Mouse (Mus musculus) MEL (cell line): Measurements from ENCODE around the gene Hrh2. TPM values are rescaled to one million over a fixed set of nuclear protein-coding genes. Genes with fewer than 3 reads are reported as not detected.

Source experiments
- DNase-seq: peaks from one replicate; pipeline ENCODE4 v3.0.0; 2011; ENCODE audit warnings: low read depth, low spot score
- H3K27ac ChIP-seq: 2 replicates; pipeline ENCODE4 v1.5.1; 2012; ENCODE audit warnings: low read depth, mild to moderate bottlenecking, control low read depth, low read length, moderate library complexity; ENCODE audit not compliant: control insufficient read depth
- H3K27me3 ChIP-seq, 2 experiments: fragments of 150-350 bp in 1 of 2; sonication (generic) in 1 of 2; 2 replicates each; pipeline ENCODE4 v1.6.1; 2012; ENCODE audit warnings: low read length in 2 of 2, mild to moderate bottlenecking in 2 of 2, improper control_type of control experiment in 1 of 2, moderate library complexity in 1 of 2; ENCODE audit not compliant: insufficient read depth in 2 of 2, control insufficient read depth in 1 of 2
- H3K36me3 ChIP-seq, 2 experiments: 2 replicates each; pipeline ENCODE4 v1.6.1; 2012 to 2014; ENCODE audit warnings: low read length in 2 of 2, improper control_type of control experiment in 1 of 2, inconsistent platforms in 1 of 2, mild to moderate bottlenecking in 1 of 2; ENCODE audit not compliant: insufficient read depth in 2 of 2, control insufficient read depth in 1 of 2
- H3K4me1 ChIP-seq, 2 experiments: fragments of 150-350 bp in 1 of 2; sonication (generic) in 1 of 2; 2 replicates each; pipeline ENCODE4 v1.6.1; 2012; ENCODE audit warnings: low read length in 2 of 2, improper control_type of control experiment in 1 of 2, mild to moderate bottlenecking in 1 of 2; ENCODE audit not compliant: insufficient read depth in 2 of 2, control insufficient read depth in 1 of 2
- H3K4me3 ChIP-seq, 2 experiments: fragments of 150-350 bp in 1 of 2; sonication (generic) in 1 of 2; 2 replicates each; pipeline ENCODE4 v1.5.1; 2012; ENCODE audit warnings: low read depth in 2 of 2, low read length in 2 of 2, mild to moderate bottlenecking in 2 of 2, moderate library complexity in 2 of 2, control low read depth in 1 of 2, improper control_type of control experiment in 1 of 2; ENCODE audit not compliant: control insufficient read depth in 1 of 2, insufficient read depth in 1 of 2
- H3K79me2 ChIP-seq: 2 replicates; pipeline ENCODE4 v1.6.1; 2012; ENCODE audit warnings: mild to moderate bottlenecking, low read length, moderate library complexity; ENCODE audit not compliant: control insufficient read depth, poor library complexity, insufficient read depth
- H3K9ac ChIP-seq: 2 replicates; pipeline ENCODE4 v1.6.1; 2012; ENCODE audit warnings: low read depth, mild to moderate bottlenecking, control low read depth, low read length, moderate library complexity; ENCODE audit not compliant: control insufficient read depth, poor library complexity, severe bottlenecking
- H3K9me3 ChIP-seq: fragments of 150-350 bp; sonication (generic); replicated peaks from 2 replicates; pipeline ENCODE4 v1.6.1; 2012; ENCODE audit warnings: mild to moderate bottlenecking, low read length, improper control_type of control experiment, moderate library complexity; ENCODE audit not compliant: insufficient read depth
- BHLHE40 ChIP-seq: IDR thresholded peaks from 2 replicates; pipeline ENCODE4 v1.6.1; 2012; ENCODE audit warnings: low read depth, mild to moderate bottlenecking, inconsistent platforms, low read length, improper control_type of control experiment, borderline replicate concordance
- CHD2 ChIP-seq: IDR thresholded peaks from 2 replicates; pipeline ENCODE4 v1.6.1; 2011; ENCODE audit warnings: low read length, improper control_type of control experiment
- CTCF ChIP-seq, 3 experiments: IDR thresholded peaks in 2 of 3; conservative IDR thresholded peaks in 1 of 3; 2 replicates each; pipeline ENCODE4 v1.5.1; 2011 to 2012; ENCODE audit warnings: low read length in 3 of 3, low read depth in 2 of 3, mild to moderate bottlenecking in 2 of 3, improper control_type of control experiment in 1 of 3, inconsistent platforms in 1 of 3, mixed read lengths in 1 of 3, moderate library complexity in 1 of 3; ENCODE audit not compliant: control insufficient read depth in 1 of 3, insufficient read depth in 1 of 3, poor library complexity in 1 of 3, severe bottlenecking in 1 of 3
- EP300 ChIP-seq, 2 experiments: IDR thresholded peaks; 2 replicates each; pipeline ENCODE4 v1.6.1; 2011; ENCODE audit warnings: improper control_type of control experiment in 2 of 2, low read length in 2 of 2, low read depth in 1 of 2, mild to moderate bottlenecking in 1 of 2
- ETS1 ChIP-seq: IDR thresholded peaks from 2 replicates; pipeline ENCODE4 v1.6.1; 2012; ENCODE audit warnings: low read depth, mild to moderate bottlenecking, inconsistent platforms, low read length, improper control_type of control experiment, moderate library complexity
- GATA1 ChIP-seq: IDR thresholded peaks from 2 replicates; pipeline ENCODE4 v1.6.1; 2011; ENCODE audit warnings: low read depth, low read length, improper control_type of control experiment
- HCFC1 ChIP-seq: IDR thresholded peaks from 2 replicates; pipeline ENCODE4 v1.6.1; 2012; ENCODE audit warnings: low read depth, mild to moderate bottlenecking, inconsistent platforms, low read length, improper control_type of control experiment, moderate library complexity
- KAT2A ChIP-seq: conservative IDR thresholded peaks from 2 replicates; pipeline ENCODE4 v1.6.1; 2012; ENCODE audit warnings: low read depth, low read length, improper control_type of control experiment, inconsistent platforms
- MAX ChIP-seq: IDR thresholded peaks from 2 replicates; pipeline ENCODE4 v1.6.1; 2011; ENCODE audit warnings: low read length, improper control_type of control experiment
- MAZ ChIP-seq: IDR thresholded peaks from 2 replicates; pipeline ENCODE4 v1.6.1; 2012; ENCODE audit warnings: low read depth, mild to moderate bottlenecking, inconsistent platforms, low read length, improper control_type of control experiment
- MEF2A ChIP-seq: IDR thresholded peaks from 2 replicates; pipeline ENCODE4 v1.6.1; 2014; ENCODE audit warnings: low read depth, mild to moderate bottlenecking, inconsistent platforms, low read length, improper control_type of control experiment; ENCODE audit not compliant: poor library complexity, insufficient replicate concordance, severe bottlenecking; ENCODE audit errors: extremely low read depth
- MXI1 ChIP-seq: IDR thresholded peaks from 2 replicates; pipeline ENCODE4 v1.6.1; 2011; ENCODE audit warnings: mild to moderate bottlenecking, low read depth, low read length, improper control_type of control experiment
- MYB ChIP-seq: IDR thresholded peaks from 2 replicates; pipeline ENCODE4 v1.6.1; 2011; ENCODE audit warnings: mild to moderate bottlenecking, low read depth, low read length, improper control_type of control experiment
- MYC ChIP-seq: IDR thresholded peaks from 2 replicates; pipeline ENCODE4 v1.6.1; 2011; ENCODE audit warnings: low read depth, mild to moderate bottlenecking, low read length, improper control_type of control experiment, moderate library complexity
- NRF1 ChIP-seq: IDR thresholded peaks from 2 replicates; pipeline ENCODE4 v1.6.1; 2014; ENCODE audit warnings: low read depth, mild to moderate bottlenecking, inconsistent platforms, low read length, improper control_type of control experiment, moderate library complexity; ENCODE audit not compliant: poor library complexity, insufficient read depth, severe bottlenecking
- POLR2A ChIP-seq, 2 experiments: IDR thresholded peaks; 2 replicates each; pipeline ENCODE4 v1.6.1; 2011 to 2012; ENCODE audit warnings: low read length in 2 of 2, mild to moderate bottlenecking in 2 of 2, control low read depth in 1 of 2, improper control_type of control experiment in 1 of 2, low read depth in 1 of 2, moderate library complexity in 1 of 2; ENCODE audit not compliant: control insufficient read depth in 1 of 2, insufficient read depth in 1 of 2, poor library complexity in 1 of 2
- POLR2AphosphoS2 ChIP-seq: IDR thresholded peaks from 2 replicates; pipeline ENCODE4 v1.6.1; 2011; ENCODE audit warnings: low read length, improper control_type of control experiment
- POLR2AphosphoS5 ChIP-seq: IDR thresholded peaks from 2 replicates; pipeline ENCODE4 v1.6.1; 2012; ENCODE audit warnings: low read depth, borderline replicate concordance, mild to moderate bottlenecking, inconsistent platforms, low read length, moderate library complexity, mixed read lengths
- RAD21 ChIP-seq: IDR thresholded peaks from 2 replicates; pipeline ENCODE4 v1.6.1; 2011; ENCODE audit warnings: mild to moderate bottlenecking, low read depth, low read length, improper control_type of control experiment
- SMC3 ChIP-seq: IDR thresholded peaks from 2 replicates; pipeline ENCODE4 v1.6.1; 2011; ENCODE audit warnings: low read depth, low read length, improper control_type of control experiment
- TAL1 ChIP-seq: IDR thresholded peaks from 2 replicates; pipeline ENCODE4 v1.6.1; 2012; ENCODE audit warnings: mild to moderate bottlenecking, inconsistent platforms, low read length, moderate library complexity, mixed read lengths
- TBP ChIP-seq: IDR thresholded peaks from 2 replicates; pipeline ENCODE4 v1.8.0; 2011; ENCODE audit warnings: low read depth, low read length, improper control_type of control experiment
- USF1 ChIP-seq: IDR thresholded peaks from 2 replicates; pipeline ENCODE4 v1.6.1; 2014; ENCODE audit warnings: low read depth, mild to moderate bottlenecking, inconsistent platforms, low read length, improper control_type of control experiment, moderate library complexity
- ZC3H11A ChIP-seq: IDR thresholded peaks from 2 replicates; pipeline ENCODE4 v1.6.1; 2012; ENCODE audit warnings: low read depth, mild to moderate bottlenecking, inconsistent platforms, low read length, improper control_type of control experiment
- ZKSCAN1 ChIP-seq: IDR thresholded peaks from 2 replicates; pipeline ENCODE4 v1.6.1; 2012; ENCODE audit warnings: low read depth, mild to moderate bottlenecking, inconsistent platforms, low read length, improper control_type of control experiment, moderate library complexity
- ZMIZ1 ChIP-seq: IDR thresholded peaks from 2 replicates; pipeline ENCODE4 v1.6.1; 2012; ENCODE audit warnings: low read depth, mild to moderate bottlenecking, inconsistent platforms, low read length, improper control_type of control experiment, moderate library complexity
- ZNF384 ChIP-seq: IDR thresholded peaks from 2 replicates; pipeline ENCODE4 v1.6.1; 2012; ENCODE audit warnings: low read depth, mild to moderate bottlenecking, inconsistent platforms, low read length, improper control_type of control experiment
- polyA plus RNA-seq, 2 experiments: library from polyadenylated mRNA; stranded (reverse) in 1 of 2; unstranded in 1 of 2; fragments of >175 nt in 1 of 2; fragments of >200 nt in 1 of 2; gene quantifications; 2 replicates each; pipeline versions ENCODE4 v1.2.1 to v1.2.4; 2012; ENCODE audit warnings: low replicate concordance in 2 of 2, low read depth in 1 of 2; ENCODE audit not compliant: insufficient read length in 2 of 2, insufficient read depth in 1 of 2, missing spikeins in 1 of 2
- total RNA-seq: library from RNA; depleted of rRNA; stranded (reverse); fragments of 300-350 nt; gene quantifications from 2 replicates; pipeline ENCODE4 v1.2.3, GENCODE M21; 2012

Gene Hrh2
- total and polyA plus RNA-seq, 3 experiments: 0.07 TPM; not detected in 2

DNA sequence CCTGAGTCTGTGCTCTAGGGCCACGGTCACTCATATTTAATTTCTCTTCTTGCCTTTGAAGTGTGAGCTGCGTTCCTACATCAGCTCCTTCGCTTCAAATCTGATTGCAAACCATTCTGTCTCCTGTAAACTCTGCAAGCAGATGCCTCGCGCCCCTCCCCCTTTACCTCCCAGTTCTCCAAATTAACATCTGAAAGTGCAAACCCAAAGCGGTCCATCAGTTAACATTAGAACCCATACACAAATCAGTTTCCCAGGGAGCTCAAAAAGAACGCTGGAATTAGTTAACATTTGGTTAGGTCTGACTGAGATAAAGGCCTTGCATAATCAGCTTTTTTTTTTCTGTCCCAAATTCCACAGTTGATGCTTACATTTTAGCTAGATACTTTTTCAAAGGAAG is 32.7 kb upstream of the Hrh2 start:
- no peak for TF ChIP-seq MAZ

DNA sequence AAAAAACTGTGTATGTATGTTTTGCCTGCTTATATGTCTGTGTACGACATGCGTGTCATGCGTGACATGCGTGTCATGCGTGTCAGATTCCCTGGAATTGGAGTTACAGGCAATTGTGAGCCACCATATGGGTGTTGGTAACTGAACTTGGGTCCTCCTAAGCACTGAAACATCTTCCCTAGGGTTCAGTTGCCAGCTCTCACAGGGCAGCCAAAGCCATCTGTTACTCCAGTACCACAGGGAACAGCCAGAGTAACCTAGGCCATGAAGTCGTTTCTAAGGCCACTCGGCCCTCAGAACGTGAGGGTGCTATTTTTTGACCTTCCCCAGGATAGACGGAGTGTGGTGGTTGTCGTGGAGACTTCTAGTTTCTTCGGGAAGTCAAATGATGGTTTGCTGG is 32.2 kb upstream of the Hrh2 start:
- TF ChIP-seq ZMIZ1 (no peak), MAX (no peak), TAL1 (no peak), RAD21 (no peak), KAT2A (no peak), ETS1 (no peak), ZC3H11A (no peak), SMC3 (no peak), MYB (no peak)
- Histone ChIP-seq H3K27ac (no peak overlapping the region), H3K9me3 (no peaks in the 10 kb centered on the region), H3K4me1 (no peaks in the 10 kb centered on the region), H3K4me3 (no peak overlapping the region), H3K9ac (no peak overlapping the region), H3K27me3 (peaks cover 0 to 1% of the 10 kb centered on the region in 2 experiments; a peak in 1 of 4 replicates), H3K36me3 (no peaks in the 10 kb centered on the region), H3K79me2 (no peaks in the 10 kb centered on the region)
- no peak for DNase-seq

More for the DNA sequence above, 32.7 kb upstream of the Hrh2 start:
- no peak overlapping the region for H3K27ac ChIP-seq
- no peak overlapping the region for H3K9ac ChIP-seq
- H3K9me3 ChIP-seq: no peaks in the 10 kb centered on the region
- H3K27me3 ChIP-seq: peaks cover 0 to 1% of the 10 kb centered on the region in 2 experiments; a peak in 1 of 4 replicates
- H3K4me3 ChIP-seq: no peak overlapping the region
- no peak for DNase-seq
- no peaks in the 10 kb centered on the region for H3K4me1 ChIP-seq
- H3K79me2 ChIP-seq: no peaks in the 10 kb centered on the region
- peaks cover 0 to 3% of the 10 kb centered on the region in 2 experiments; a peak in 1 of 4 replicates for H3K36me3 ChIP-seq

DNA sequence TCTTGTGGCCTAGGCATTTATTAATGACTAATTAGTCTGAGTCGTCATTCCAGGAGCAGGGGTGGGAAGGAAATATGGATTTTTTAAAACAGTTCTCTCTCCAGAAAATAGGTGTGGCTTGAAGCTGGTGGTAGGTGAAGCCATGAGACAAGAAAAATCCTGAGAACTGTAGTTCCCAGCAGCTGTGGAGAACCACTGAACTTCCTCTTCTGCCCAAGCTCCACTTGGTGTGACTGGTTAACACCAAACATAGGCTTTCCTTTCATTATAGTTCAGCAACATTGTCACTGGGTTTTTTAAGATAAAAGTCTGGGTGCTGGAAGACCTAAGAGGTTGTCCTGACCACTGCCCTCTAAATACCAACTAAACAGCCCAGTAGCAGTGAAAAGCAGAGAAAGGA is 31.4 kb upstream of the Hrh2 start:
- no peak overlapping the region for H3K4me3 ChIP-seq
- no peaks in the 10 kb centered on the region for H3K36me3 ChIP-seq
- no peak for DNase-seq
- H3K27ac ChIP-seq: no peak overlapping the region
- H3K27me3 ChIP-seq: peaks cover 0 to 1% of the 10 kb centered on the region in 2 experiments; a peak in 1 of 4 replicates
- no peaks in the 10 kb centered on the region for H3K4me1 ChIP-seq
- H3K9ac ChIP-seq: no peak overlapping the region
- TF ChIP-seq BHLHE40 (no peak), TBP (no peak), ZKSCAN1 (no peak), CHD2 (no peak), POLR2AphosphoS2 (no peak), HCFC1 (no peak), POLR2AphosphoS5 (no peak), NRF1 (no peak), GATA1 (no peak), MEF2A (no peak), MXI1 (no peak), KAT2A (no peak), MAX (no peak), MYC (no peak), EP300 (IDR thresholded peaks at IDR 0.05; ENCODE audit: low read depth in 1 of 2, low read length in 2 of 2) (no peak), POLR2A (IDR thresholded peaks at IDR 0.05; ENCODE audit: control insufficient read depth in 1 of 2, insufficient read depth in 1 of 2, low read depth in 1 of 2, low read length in 2 of 2, poor library complexity in 1 of 2) (no peak), ZNF384 (no peak), USF1 (no peak), CTCF (IDR thresholded peaks at IDR 0.05 in 2 of 3, conservative IDR thresholded peaks at IDR 0.05 in 1 of 3; ENCODE audit: control insufficient read depth in 1 of 3, insufficient read depth in 1 of 3, low read depth in 2 of 3, low read length in 3 of 3, poor library complexity in 1 of 3, severe bottlenecking in 1 of 3) (no peak)
- H3K79me2 ChIP-seq: no peaks in the 10 kb centered on the region
- H3K9me3 ChIP-seq: no peaks in the 10 kb centered on the region
